Mouse (Mus musculus): ENCODE measurements around the gene Arg2.
"Not testable (repeated sequence)": the region's sequence is repeated elsewhere in the genome, so short reads cannot be mapped to it uniquely, and the experiment has no call there.

Gene Arg2

GRCm38 (mm10) chr12:79171269-79171995 lies 40.9 kb downstream of the Arg2 start:
- DNase-seq (ENCODE audit: low read depth, low spot score): no peak

- DNase-seq (ENCODE audit: low read depth, low spot score): peak; percentile 91
Observed at GRCm38 (mm10) chr12:79172019-79172941, 41.7 kb downstream of the Arg2 start, which contains the start of gene Vti1b. Gene Vti1b (minus strand): TSS chr12:79172667.

- DNase-seq (ENCODE audit: low read depth, low spot score): no peak
Observed at GRCm38 (mm10) chr12:79173721-79174120, 43.1 kb downstream of the Arg2 start.

DNA sequence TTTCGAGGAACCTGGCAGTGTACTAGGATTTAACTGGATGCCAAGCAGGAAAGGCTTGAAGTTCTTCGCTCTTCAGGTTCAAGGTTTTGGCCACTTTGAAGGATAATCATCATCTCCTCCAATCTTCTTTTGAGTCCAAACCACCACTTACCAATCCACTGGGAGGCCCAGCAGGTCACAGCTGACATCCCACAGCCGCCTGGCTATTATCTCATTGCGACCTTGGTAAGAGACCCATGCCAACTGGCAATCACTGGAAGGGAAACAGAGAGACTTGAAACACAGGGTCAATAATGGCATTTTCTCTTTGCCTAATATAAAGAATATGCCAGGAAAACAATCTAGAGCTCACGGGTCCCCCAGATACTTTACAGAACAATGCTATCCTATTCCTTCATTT lies 45.4 kb downstream of the Arg2 start:
- DNase-seq (ENCODE audit: low read depth, low spot score): no peak

DNA sequence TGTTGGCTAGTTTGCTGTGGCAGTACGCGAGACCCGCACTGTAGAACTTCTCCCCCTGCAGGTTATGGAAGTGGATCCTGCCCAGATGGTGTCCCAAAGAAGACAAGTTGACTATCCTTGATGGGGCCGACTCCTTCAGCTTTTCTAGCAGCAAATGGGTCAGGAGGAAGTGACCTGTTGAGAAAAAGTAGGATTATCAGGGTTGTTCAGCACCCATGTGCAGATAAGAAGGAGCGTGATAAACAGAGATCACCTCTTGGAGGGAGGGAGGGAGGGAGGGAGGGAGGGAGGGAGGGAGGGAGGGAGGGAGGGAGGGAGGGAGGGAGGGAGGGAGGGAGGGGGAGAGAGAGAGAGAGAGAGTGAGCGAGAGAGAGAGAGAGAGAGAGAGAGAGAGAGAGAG lies 54.6 kb downstream of the Arg2 start:
- DNase-seq (ENCODE audit: low read depth, low spot score): not testable (repeated sequence)

- DNase-seq (ENCODE audit: low read depth, low spot score): peak; percentile 93
Observed at GRCm38 (mm10) chr12:79190931-79191673, 60.5 kb downstream of the Arg2 start.

DNA sequence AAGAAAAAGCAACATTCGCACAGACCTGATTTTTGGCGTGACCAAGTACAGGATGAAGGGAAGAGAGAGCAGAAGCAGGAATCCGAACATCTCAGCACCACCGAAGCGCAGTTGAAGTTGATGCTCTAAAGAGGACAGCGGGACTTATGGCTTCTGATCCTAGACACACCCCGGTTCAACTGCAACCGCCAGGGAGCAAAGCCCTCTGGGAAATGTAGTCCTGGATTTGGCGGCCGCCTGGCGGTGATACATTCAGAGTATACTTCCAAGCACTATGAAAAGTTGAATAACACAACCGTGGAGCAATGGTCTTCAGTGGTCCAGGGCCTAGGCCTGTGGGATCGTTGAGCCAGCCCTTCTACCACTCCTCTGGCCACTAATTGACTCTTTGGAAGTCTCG lies 61.1 kb downstream of the Arg2 start:
- peak; percentile 91 for DNase-seq (ENCODE audit: low read depth, low spot score)

DNA sequence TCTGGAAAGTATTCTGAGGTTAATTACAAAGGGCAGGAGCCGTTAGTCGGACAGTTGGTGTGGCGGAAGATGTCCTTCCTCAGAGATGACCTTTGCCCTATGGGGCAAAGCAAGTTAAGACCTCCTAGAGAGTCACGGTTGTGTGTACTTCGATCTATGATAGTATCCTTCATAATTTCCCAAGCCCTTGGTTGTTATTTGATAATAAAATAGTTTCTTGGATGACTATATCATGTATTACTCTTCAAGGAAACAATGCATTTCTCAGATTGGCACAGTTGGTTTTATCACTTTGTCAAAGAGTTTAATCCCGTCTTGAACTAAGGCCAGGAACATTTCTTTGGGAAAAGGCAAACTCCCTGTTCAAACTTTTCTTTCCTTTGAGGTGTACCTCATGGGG lies 61.6 kb downstream of the Arg2 start, which contains the start of gene Rdh11:
TSS of gene Rdh11 (minus strand) at position 101 of the 400 bp plus-strand sequence.
- no peak for DNase-seq (ENCODE audit: low read depth, low spot score)

- DNase-seq (ENCODE audit: low read depth, low spot score): peak; percentile 81
Observed at GRCm38 (mm10) chr12:79193441-79193840, 62.9 kb downstream of the Arg2 start.

GRCm38 (mm10) chr12:79197105-79197504 lies 66.5 kb downstream of the Arg2 start:
- no peak for DNase-seq (ENCODE audit: low read depth, low spot score)

DNA sequence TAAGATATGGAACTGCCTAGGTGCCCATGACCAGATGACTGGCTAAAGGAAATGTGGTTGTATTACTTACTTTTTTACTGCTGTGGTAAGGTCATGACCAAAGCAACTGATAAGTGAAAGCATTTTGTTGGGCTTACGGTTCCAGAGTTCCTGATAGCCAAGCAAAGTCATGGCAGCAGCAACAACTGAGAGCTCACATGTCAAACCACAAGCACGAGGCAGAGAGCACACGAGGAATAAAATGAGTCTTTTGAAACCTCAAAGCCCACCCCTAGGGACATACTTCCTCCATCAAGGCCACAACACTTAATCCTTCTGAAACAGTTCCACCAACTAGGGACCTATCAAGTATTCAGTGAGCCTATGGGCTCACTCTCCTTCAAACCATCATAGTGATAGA lies 71.3 kb downstream of the Arg2 start:
- no peak for DNase-seq (ENCODE audit: low read depth, low spot score)
